Mouse (Mus musculus) megakaryocyte, embryonic 14.5 days (primary cell): ENCODE data around the gene Itm2b. TPM values are rescaled to one million over a fixed set of nuclear protein-coding genes. Genes with fewer than 3 reads are reported as not detected.

Experiments used
- H3K27me3 ChIP-seq: replicated peaks from 2 replicates; pipeline ENCODE3; 2012; ENCODE audit warnings: inconsistent platforms
- H3K36me3 ChIP-seq: replicated peaks from 2 replicates; pipeline ENCODE3; 2012; ENCODE audit warnings: low read length, inconsistent platforms, mixed read lengths
- H3K4me1 ChIP-seq: 2 replicates; pipeline ENCODE4 v1.6.1; 2012; ENCODE audit warnings: inconsistent platforms
- H3K4me3 ChIP-seq: replicated peaks from 2 replicates; pipeline ENCODE3; 2012; ENCODE audit warnings: moderate library complexity, mild to moderate bottlenecking, inconsistent platforms
- H3K9me3 ChIP-seq: 2 replicates; pipeline ENCODE4 v1.6.1; 2012; ENCODE audit warnings: inconsistent platforms
- FLI1 ChIP-seq: IDR thresholded peaks from 2 replicates; pipeline ENCODE4 v1.6.1; 2012; ENCODE audit warnings: low read length, inconsistent platforms, mixed read lengths
- GATA1 ChIP-seq: IDR thresholded peaks from 3 replicates; pipeline ENCODE4 v1.6.1; 2012; ENCODE audit warnings: mixed read lengths, low read length, inconsistent platforms, borderline replicate concordance
- polyA plus RNA-seq: library from polyadenylated mRNA; stranded (reverse); fragments of >175 nt; gene quantifications from 2 replicates; pipeline ENCODE4 v1.2.3, GENCODE M21; 2012; ENCODE audit warnings: low replicate concordance; ENCODE audit not compliant: insufficient read depth

Itm2b gene
- polyA plus RNA-seq, 1 experiment, result 564 TPM

- TF ChIP-seq FLI1 (no peak), GATA1 (no peak)
- Histone ChIP-seq H3K4me3 (peak overlapping the region; percentile 100), H3K36me3 (peaks cover 48% of the 10 kb centered on the region), H3K9me3 (no peaks in the 10 kb centered on the region), H3K4me1 (peaks cover 61% of the 10 kb centered on the region), H3K27me3 (no peaks in the 10 kb centered on the region)
These were observed 1.3 kb downstream of the Itm2b start for GRCm38 (mm10) chr14:73383746-73384145.

GRCm38 (mm10) chr14:73382699-73383098 is 2.4 kb downstream of the Itm2b start:
- Histone ChIP-seq H3K4me1 (peaks cover 63% of the 10 kb centered on the region), H3K27me3 (no peaks in the 10 kb centered on the region), H3K36me3 (peaks cover 59% of the 10 kb centered on the region), H3K9me3 (no peaks in the 10 kb centered on the region), H3K4me3 (peak overlapping the region; percentile 100)
- no peak for TF ChIP-seq FLI1
- no peak for TF ChIP-seq GATA1

- Histone ChIP-seq H3K4me3 (peak overlapping the region; percentile 88), H3K9me3 (no peaks in the 10 kb centered on the region), H3K36me3 (peaks cover 70% of the 10 kb centered on the region), H3K4me1 (peaks cover 73% of the 10 kb centered on the region), H3K27me3 (no peaks in the 10 kb centered on the region)
- TF ChIP-seq FLI1 (no peak), GATA1 (no peak)
These were observed 3.5 kb downstream of the Itm2b start for GRCm38 (mm10) chr14:73381559-73381958.

GRCm38 (mm10) chr14:73377804-73378203 is 7.3 kb downstream of the Itm2b start:
- peak overlapping the region; percentile 1 for H3K4me3 ChIP-seq
- no peak for TF ChIP-seq FLI1
- TF ChIP-seq GATA1, result no peak
- H3K27me3 ChIP-seq, result no peaks in the 10 kb centered on the region
- H3K4me1 ChIP-seq, result peaks cover 92% of the 10 kb centered on the region
- no peaks in the 10 kb centered on the region for H3K9me3 ChIP-seq
- peaks cover 97% of the 10 kb centered on the region for H3K36me3 ChIP-seq

GRCm38 (mm10) chr14:73376920-73377319 is 8.2 kb downstream of the Itm2b start:
- H3K27me3 ChIP-seq, result no peaks in the 10 kb centered on the region
- no peak for TF ChIP-seq FLI1
- no peak for TF ChIP-seq GATA1
- peaks cover 97% of the 10 kb centered on the region for H3K36me3 ChIP-seq
- no peaks in the 10 kb centered on the region for H3K9me3 ChIP-seq
- H3K4me1 ChIP-seq, result peaks cover 91% of the 10 kb centered on the region
- peak overlapping the region; percentile 16 for H3K4me3 ChIP-seq

GRCm38 (mm10) chr14:73375903-73376302 is 9.2 kb downstream of the Itm2b start:
- H3K4me3 ChIP-seq, result peak overlapping the region; percentile 70
- no peaks in the 10 kb centered on the region for H3K9me3 ChIP-seq
- H3K4me1 ChIP-seq, result peaks cover 91% of the 10 kb centered on the region
- TF ChIP-seq FLI1, result no peak
- TF ChIP-seq GATA1, result no peak
- H3K36me3 ChIP-seq, result peaks cover 97% of the 10 kb centered on the region
- no peaks in the 10 kb centered on the region for H3K27me3 ChIP-seq

GRCm38 (mm10) chr14:73375445-73375844 is 9.6 kb downstream of the Itm2b start:
- no peaks in the 10 kb centered on the region for H3K27me3 ChIP-seq
- TF ChIP-seq GATA1, result no peak
- TF ChIP-seq FLI1, result no peak
- H3K9me3 ChIP-seq, result no peaks in the 10 kb centered on the region
- H3K36me3 ChIP-seq, result peaks cover 97% of the 10 kb centered on the region
- H3K4me1 ChIP-seq, result peaks cover 91% of the 10 kb centered on the region
- no peak overlapping the region for H3K4me3 ChIP-seq

GRCm38 (mm10) chr14:73374315-73374890 is 10.7 kb downstream of the Itm2b start:
- no peaks in the 10 kb centered on the region for H3K27me3 ChIP-seq
- TF ChIP-seq FLI1 (no peak), GATA1 (no peak)
- H3K36me3 ChIP-seq, result peaks cover 97% of the 10 kb centered on the region
- peaks cover 94% of the 10 kb centered on the region for H3K4me1 ChIP-seq
- H3K9me3 ChIP-seq, result no peaks in the 10 kb centered on the region
- no peak overlapping the region for H3K4me3 ChIP-seq

GRCm38 (mm10) chr14:73373606-73374005 is 11.5 kb downstream of the Itm2b start:
- TF ChIP-seq GATA1 (no peak), FLI1 (no peak)
- Histone ChIP-seq H3K9me3 (no peaks in the 10 kb centered on the region), H3K4me1 (peaks cover 96% of the 10 kb centered on the region), H3K36me3 (peaks cover 97% of the 10 kb centered on the region), H3K4me3 (no peak overlapping the region), H3K27me3 (no peaks in the 10 kb centered on the region)

- peaks cover 95% of the 10 kb centered on the region for H3K4me1 ChIP-seq
- no peaks in the 10 kb centered on the region for H3K27me3 ChIP-seq
- no peaks in the 10 kb centered on the region for H3K9me3 ChIP-seq
- H3K36me3 ChIP-seq, result peaks cover 97% of the 10 kb centered on the region
- H3K4me3 ChIP-seq, result no peak overlapping the region
- TF ChIP-seq FLI1, result no peak
- no peak for TF ChIP-seq GATA1
These were observed 12.1 kb downstream of the Itm2b start for GRCm38 (mm10) chr14:73372990-73373389.

GRCm38 (mm10) chr14:73371577-73371976 is 13.5 kb downstream of the Itm2b start:
- no peaks in the 10 kb centered on the region for H3K9me3 ChIP-seq
- TF ChIP-seq FLI1 (no peak), GATA1 (no peak)
- no peaks in the 10 kb centered on the region for H3K27me3 ChIP-seq
- peaks cover 83% of the 10 kb centered on the region for H3K4me1 ChIP-seq
- H3K4me3 ChIP-seq, result no peak overlapping the region
- peaks cover 97% of the 10 kb centered on the region for H3K36me3 ChIP-seq
